Mouse (Mus musculus): Measurements from ENCODE around the gene Lasp1. TPM values are rescaled to one million over a fixed set of nuclear protein-coding genes. Genes with fewer than 3 reads are reported as not detected.
A peak's percentile ranks its signal among the peaks of the same experiment; 100 is the strongest.

Lasp1 gene
- polyA plus RNA-seq, 1 experiment from 2014 or later = 159 TPM

- no peak for ATAC-seq
- 37% methylated on average over 6 of the region's 6 CpGs for WGBS
- Histone ChIP-seq H3K27ac (ENCODE audit: low read length) (no peak overlapping the region), H3K36me3 (ENCODE audit: control insufficient read depth, insufficient read depth) (peaks cover 3% of the 10 kb centered on the region; the same call in 1 of the 2 replicates), H3K9me3 (ENCODE audit: control insufficient read depth, low read length) (no peaks in the 10 kb centered on the region), H3K4me2 (ENCODE audit: low read length) (no peak overlapping the region), H3K4me1 (replicated peaks; ENCODE audit: control insufficient read depth, insufficient read depth, low read length) (peaks cover 80% of the 10 kb centered on the region), H3K4me3 (replicated peaks; ENCODE audit: low read length) (no peak overlapping the region), H3K27me3 (replicated peaks; ENCODE audit: control insufficient read depth, insufficient read depth, low read length) (no peaks in the 10 kb centered on the region), H3K9ac (replicated peaks; ENCODE audit: low read depth, low read length) (no peak overlapping the region)
These were observed 8.8 kb downstream of the Lasp1 start for GRCm38 (mm10) chr11:97807626-97808025.

GRCm38 (mm10) chr11:97808093-97808492 lies 9.3 kb downstream of the Lasp1 start:
- no peak overlapping the region for H3K9ac ChIP-seq (replicated peaks; ENCODE audit: low read depth, low read length)
- H3K4me2 ChIP-seq (ENCODE audit: low read length) = no peak overlapping the region
- peaks cover 3% of the 10 kb centered on the region; the same call in 1 of the 2 replicates for H3K36me3 ChIP-seq (ENCODE audit: control insufficient read depth, insufficient read depth)
- ATAC-seq = no peak
- peaks cover 83% of the 10 kb centered on the region for H3K4me1 ChIP-seq (replicated peaks; ENCODE audit: control insufficient read depth, insufficient read depth, low read length)
- no peaks in the 10 kb centered on the region for H3K9me3 ChIP-seq (ENCODE audit: control insufficient read depth, low read length)
- H3K4me3 ChIP-seq (replicated peaks; ENCODE audit: low read length) = no peak overlapping the region
- WGBS = 33% methylated on average over 2 of the region's 2 CpGs
- no peak overlapping the region for H3K27ac ChIP-seq (ENCODE audit: low read length)
- H3K27me3 ChIP-seq (replicated peaks; ENCODE audit: control insufficient read depth, insufficient read depth, low read length) = no peaks in the 10 kb centered on the region

GRCm38 (mm10) chr11:97808621-97809234 lies 9.9 kb downstream of the Lasp1 start:
- Histone ChIP-seq H3K4me2 (ENCODE audit: low read length) (no peak overlapping the region), H3K9me3 (ENCODE audit: control insufficient read depth, low read length) (no peaks in the 10 kb centered on the region), H3K27me3 (replicated peaks; ENCODE audit: control insufficient read depth, insufficient read depth, low read length) (no peaks in the 10 kb centered on the region), H3K9ac (replicated peaks; ENCODE audit: low read depth, low read length) (no peak overlapping the region), H3K36me3 (ENCODE audit: control insufficient read depth, insufficient read depth) (peaks cover 3% of the 10 kb centered on the region; the same call in 1 of the 2 replicates), H3K27ac (ENCODE audit: low read length) (no peak overlapping the region), H3K4me1 (replicated peaks; ENCODE audit: control insufficient read depth, insufficient read depth, low read length) (peaks cover 88% of the 10 kb centered on the region), H3K4me3 (replicated peaks; ENCODE audit: low read length) (no peak overlapping the region)
- 44% methylated on average over 5 of the region's 5 CpGs for WGBS
- no peak for ATAC-seq

- no peak overlapping the region for H3K9ac ChIP-seq (replicated peaks; ENCODE audit: low read depth, low read length)
- no peak overlapping the region for H3K27ac ChIP-seq (ENCODE audit: low read length)
- no peaks in the 10 kb centered on the region for H3K9me3 ChIP-seq (ENCODE audit: control insufficient read depth, low read length)
- peaks cover 85% of the 10 kb centered on the region for H3K4me1 ChIP-seq (replicated peaks; ENCODE audit: control insufficient read depth, insufficient read depth, low read length)
- 67% methylated on average over 7 of the region's 7 CpGs for WGBS
- no peak for ATAC-seq
- H3K27me3 ChIP-seq (replicated peaks; ENCODE audit: control insufficient read depth, insufficient read depth, low read length) = no peaks in the 10 kb centered on the region
- H3K4me2 ChIP-seq (ENCODE audit: low read length) = no peak overlapping the region
- no peak overlapping the region for H3K4me3 ChIP-seq (replicated peaks; ENCODE audit: low read length)
- H3K36me3 ChIP-seq (ENCODE audit: control insufficient read depth, insufficient read depth) = peaks cover 3% of the 10 kb centered on the region; the same call in 1 of the 2 replicates
These were observed 10.7 kb downstream of the Lasp1 start for GRCm38 (mm10) chr11:97809235-97810121.

DNA sequence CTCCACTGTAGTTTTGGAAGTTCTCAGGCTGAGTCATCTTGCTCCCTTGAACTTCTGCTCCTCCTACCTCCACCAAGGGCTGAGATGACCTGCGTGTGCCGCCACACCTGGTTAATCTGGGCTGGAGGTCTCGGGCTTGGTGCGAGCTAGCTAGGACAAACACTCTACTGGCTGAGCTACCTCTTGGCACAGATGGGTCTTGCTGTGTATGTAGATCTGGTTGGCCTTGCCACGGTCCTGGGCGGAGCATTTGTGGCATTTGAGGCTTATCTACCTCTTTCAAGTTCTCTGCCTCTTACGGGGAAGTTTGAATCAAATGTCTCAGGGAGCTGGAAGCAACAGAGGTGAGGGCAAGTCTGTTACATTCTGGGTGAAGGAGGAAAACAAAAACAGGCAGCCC lies 11.6 kb downstream of the Lasp1 start:
- no peaks in the 10 kb centered on the region for H3K9me3 ChIP-seq (ENCODE audit: control insufficient read depth, low read length)
- no peaks in the 10 kb centered on the region for H3K27me3 ChIP-seq (replicated peaks; ENCODE audit: control insufficient read depth, insufficient read depth, low read length)
- peaks cover 3% of the 10 kb centered on the region; the same call in 1 of the 2 replicates for H3K36me3 ChIP-seq (ENCODE audit: control insufficient read depth, insufficient read depth)
- H3K4me1 ChIP-seq (replicated peaks; ENCODE audit: control insufficient read depth, insufficient read depth, low read length) = peaks cover 76% of the 10 kb centered on the region
- ATAC-seq = no peak
- whole genome bisulfite sequencing = 80% methylated on average over 7 of the region's 7 CpGs
- no peak overlapping the region for H3K9ac ChIP-seq (replicated peaks; ENCODE audit: low read depth, low read length)
- no peak overlapping the region for H3K27ac ChIP-seq (ENCODE audit: low read length)
- H3K4me2 ChIP-seq (ENCODE audit: low read length) = no peak overlapping the region
- H3K4me3 ChIP-seq (replicated peaks; ENCODE audit: low read length) = no peak overlapping the region

- Histone ChIP-seq H3K27ac (ENCODE audit: low read length) (no peak overlapping the region; the same call in 1 of the 2 replicates), H3K4me2 (ENCODE audit: low read length) (no peak overlapping the region), H3K4me1 (replicated peaks; ENCODE audit: control insufficient read depth, insufficient read depth, low read length) (peaks cover 70% of the 10 kb centered on the region), H3K36me3 (ENCODE audit: control insufficient read depth, insufficient read depth) (peaks cover 3% of the 10 kb centered on the region; the same call in 1 of the 2 replicates), H3K27me3 (replicated peaks; ENCODE audit: control insufficient read depth, insufficient read depth, low read length) (no peaks in the 10 kb centered on the region), H3K9ac (replicated peaks; ENCODE audit: low read depth, low read length) (no peak overlapping the region), H3K4me3 (replicated peaks; ENCODE audit: low read length) (no peak overlapping the region), H3K9me3 (ENCODE audit: control insufficient read depth, low read length) (no peaks in the 10 kb centered on the region)
- no peak for ATAC-seq
- WGBS = 13% methylated on average over 3 of the region's 3 CpGs
These were observed 12.2 kb downstream of the Lasp1 start for GRCm38 (mm10) chr11:97810970-97811369.

- Histone ChIP-seq H3K36me3 (ENCODE audit: control insufficient read depth, insufficient read depth) (peaks cover 9% of the 10 kb centered on the region), H3K4me2 (ENCODE audit: low read length) (peak overlapping the region; percentile 44), H3K4me1 (replicated peaks; ENCODE audit: control insufficient read depth, insufficient read depth, low read length) (peaks cover 62% of the 10 kb centered on the region), H3K27me3 (replicated peaks; ENCODE audit: control insufficient read depth, insufficient read depth, low read length) (no peaks in the 10 kb centered on the region), H3K9me3 (ENCODE audit: control insufficient read depth, low read length) (no peaks in the 10 kb centered on the region), H3K27ac (ENCODE audit: low read length) (peak overlapping the region; percentile 46), H3K9ac (replicated peaks; ENCODE audit: low read depth, low read length) (peak overlapping the region; percentile 45), H3K4me3 (replicated peaks; ENCODE audit: low read length) (no peak overlapping the region)
- WGBS = 22% methylated on average over 12 of the region's 13 CpGs
- no peak for ATAC-seq
These were observed 13.0 kb downstream of the Lasp1 start for GRCm38 (mm10) chr11:97811569-97812362.

- Histone ChIP-seq H3K27me3 (replicated peaks; ENCODE audit: control insufficient read depth, insufficient read depth, low read length) (no peaks in the 10 kb centered on the region), H3K4me1 (replicated peaks; ENCODE audit: control insufficient read depth, insufficient read depth, low read length) (peaks cover 60% of the 10 kb centered on the region), H3K9ac (replicated peaks; ENCODE audit: low read depth, low read length) (peak overlapping the region; percentile 45), H3K27ac (ENCODE audit: low read length) (peak overlapping the region; percentile 46), H3K4me2 (ENCODE audit: low read length) (peak overlapping the region; percentile 44), H3K4me3 (replicated peaks; ENCODE audit: low read length) (peak overlapping the region; percentile 12), H3K9me3 (ENCODE audit: control insufficient read depth, low read length) (no peaks in the 10 kb centered on the region), H3K36me3 (ENCODE audit: control insufficient read depth, insufficient read depth) (peaks cover 8% of the 10 kb centered on the region)
- peak; percentile 88 for ATAC-seq
- WGBS = 15% methylated on average over 3 of the region's 3 CpGs
These were observed 13.7 kb downstream of the Lasp1 start for GRCm38 (mm10) chr11:97812491-97812921.

- H3K36me3 ChIP-seq (ENCODE audit: control insufficient read depth, insufficient read depth) = peaks cover 7% of the 10 kb centered on the region
- H3K9me3 ChIP-seq (ENCODE audit: control insufficient read depth, low read length) = no peaks in the 10 kb centered on the region
- peaks cover 57% of the 10 kb centered on the region for H3K4me1 ChIP-seq (replicated peaks; ENCODE audit: control insufficient read depth, insufficient read depth, low read length)
- 24% methylated on average over 7 of the region's 7 CpGs for WGBS
- H3K4me3 ChIP-seq (replicated peaks; ENCODE audit: low read length) = no peak overlapping the region
- peak overlapping the region; percentile 46 for H3K27ac ChIP-seq (ENCODE audit: low read length)
- H3K4me2 ChIP-seq (ENCODE audit: low read length) = peak overlapping the region; percentile 44
- no peaks in the 10 kb centered on the region for H3K27me3 ChIP-seq (replicated peaks; ENCODE audit: control insufficient read depth, insufficient read depth, low read length)
- ATAC-seq = no peak; the same call in 1 of the 2 replicates
- peak overlapping the region; percentile 45; the same call in 1 of the 2 replicates for H3K9ac ChIP-seq (replicated peaks; ENCODE audit: low read depth, low read length)
These were observed 14.3 kb downstream of the Lasp1 start for GRCm38 (mm10) chr11:97813085-97813484.
